Mouse (Mus musculus) gastrocnemius, adult 2 months (tissue): ENCODE measurements around the gene Pth1r. TPM values are rescaled to one million over a fixed set of nuclear protein-coding genes. Genes with fewer than 3 reads are reported as not detected.

Source experiments
- DNase-seq: peaks from one replicate; pipeline ENCODE4 v3.0.0; 2022
- H3K27ac ChIP-seq: fragments of 200-600 bp; 2 replicates; pipeline ENCODE4 v1.8.1; 2022; ENCODE audit warnings: mild to moderate bottlenecking
- H3K4me3 ChIP-seq: fragments of 200-600 bp; 2 replicates; pipeline ENCODE4 v1.8.1; 2022; ENCODE audit warnings: mild to moderate bottlenecking, moderate library complexity
- CTCF ChIP-seq: fragments of 200-600 bp; IDR thresholded peaks from 2 replicates; pipeline ENCODE4 v1.8.1; 2022; ENCODE audit warnings: antibody characterized with exemption, mild to moderate bottlenecking, moderate library complexity
- intact Hi-C: fragments of 180-260 bp; cut with DNase I; formaldehyde crosslinking; loops from one replicate; pipeline ENCODE4 v1.15.1; 2025
- total RNA-seq, 2 experiments: library from RNA; stranded (reverse); gene quantifications; 2 replicates each; pipeline ENCODE4 v1.2.3; 2021

Pth1r gene
- total RNA-seq, 2 experiments from 2014 or later = 0.99 to 1.3 TPM

GRCm38 (mm10) chr9:110743456-110744323 is 3.3 kb downstream of the Pth1r start:
- H3K27ac ChIP-seq = peak overlapping the region; percentile 64
- H3K4me3 ChIP-seq = peak overlapping the region; percentile 78
- no peak for TF ChIP-seq CTCF
- DNase-seq = peak; percentile 60
- intact Hi-C loops = no loop called here

GRCm38 (mm10) chr9:110742951-110743455 is 3.9 kb downstream of the Pth1r start:
- intact Hi-C loops = no loop called here
- DNase-seq = peak; percentile 36
- H3K27ac ChIP-seq = peak overlapping the region; percentile 64
- H3K4me3 ChIP-seq = peak overlapping the region; percentile 78
- no peak for TF ChIP-seq CTCF

- intact Hi-C loops = no loop called here
- Histone ChIP-seq H3K27ac (peak overlapping the region; percentile 64), H3K4me3 (peak overlapping the region; percentile 78)
- DNase-seq = peak; percentile 48
- TF ChIP-seq CTCF = no peak
These were observed 4.5 kb downstream of the Pth1r start for GRCm38 (mm10) chr9:110742295-110742950.

GRCm38 (mm10) chr9:110741711-110742294 is 5.1 kb downstream of the Pth1r start, which contains the start of gene Myl3:
TSS of gene Myl3 (plus strand) at chr9:110741861.
- H3K4me3 ChIP-seq = peak within 1 kb of the TSS; percentile 78
- intact Hi-C loops = no loop called here

GRCm38 (mm10) chr9:110739961-110740360 is 7.0 kb downstream of the Pth1r start:
- H3K4me3 ChIP-seq = no peak overlapping the region
- intact Hi-C loops = no loop called here
- DNase-seq = no peak

More at GRCm38 (mm10) chr9:110741711-110742294, 5.1 kb downstream of the Pth1r start, which contains the start of gene Myl3:
- TF ChIP-seq CTCF = no peak
- no peak for DNase-seq
- peak within 1 kb of the TSS; percentile 64 for H3K27ac ChIP-seq

GRCm38 (mm10) chr9:110738054-110738453 is 8.9 kb downstream of the Pth1r start:
- DNase-seq = no peak
- intact Hi-C loops = no loop called here
- peak; percentile 26; the same call in 1 of the 2 replicates for TF ChIP-seq CTCF
- H3K4me3 ChIP-seq = no peak overlapping the region
- H3K27ac ChIP-seq = no peak overlapping the region

More at GRCm38 (mm10) chr9:110739961-110740360, 7.0 kb downstream of the Pth1r start:
- no peak overlapping the region for H3K27ac ChIP-seq
- no peak for TF ChIP-seq CTCF

- no peak for DNase-seq
- Histone ChIP-seq H3K27ac (no peak overlapping the region), H3K4me3 (no peak overlapping the region)
- TF ChIP-seq CTCF = no peak
- intact Hi-C loops = no loop called here
These were observed 10.6 kb downstream of the Pth1r start for GRCm38 (mm10) chr9:110736362-110736761.

- H3K4me3 ChIP-seq = no peak overlapping the region
- no peak overlapping the region for H3K27ac ChIP-seq
- intact Hi-C loops = no loop called here
- no peak for TF ChIP-seq CTCF
- DNase-seq = no peak
These were observed 12.8 kb downstream of the Pth1r start for GRCm38 (mm10) chr9:110734154-110734553.

GRCm38 (mm10) chr9:110733102-110733501 is 13.8 kb downstream of the Pth1r start:
- intact Hi-C loops = no loop called here
- no peak for TF ChIP-seq CTCF
- DNase-seq = no peak
- peak overlapping the region; percentile 86 for H3K27ac ChIP-seq
- peak overlapping the region; percentile 66 for H3K4me3 ChIP-seq

GRCm38 (mm10) chr9:110732623-110733022 is 14.3 kb downstream of the Pth1r start:
- intact Hi-C loops = no loop called here
- peak; percentile 92 for DNase-seq
- TF ChIP-seq CTCF = no peak
- Histone ChIP-seq H3K4me3 (peak overlapping the region; percentile 66), H3K27ac (peak overlapping the region; percentile 86)

- peak overlapping the region; percentile 86; the same call in 1 of the 2 replicates for H3K27ac ChIP-seq
- no peak for TF ChIP-seq CTCF
- DNase-seq = no peak
- H3K4me3 ChIP-seq = peak overlapping the region; percentile 66
- intact Hi-C loops = no loop called here
These were observed 15.1 kb downstream of the Pth1r start for GRCm38 (mm10) chr9:110731859-110732258.

- DNase-seq = peak; percentile 53
- H3K27ac ChIP-seq = no peak overlapping the region
- intact Hi-C loops = loop anchor here (2.0 kb wide), 1 partner anchor 53 kb away; no protein-coding TSS in a partner anchor
- H3K4me3 ChIP-seq = no peak overlapping the region
- peak; percentile 69 for TF ChIP-seq CTCF
These were observed 17.1 kb downstream of the Pth1r start for GRCm38 (mm10) chr9:110729841-110730240.
